ENCODE assay signal across 14 mouse cellular contexts in the genomic region with DNA sequence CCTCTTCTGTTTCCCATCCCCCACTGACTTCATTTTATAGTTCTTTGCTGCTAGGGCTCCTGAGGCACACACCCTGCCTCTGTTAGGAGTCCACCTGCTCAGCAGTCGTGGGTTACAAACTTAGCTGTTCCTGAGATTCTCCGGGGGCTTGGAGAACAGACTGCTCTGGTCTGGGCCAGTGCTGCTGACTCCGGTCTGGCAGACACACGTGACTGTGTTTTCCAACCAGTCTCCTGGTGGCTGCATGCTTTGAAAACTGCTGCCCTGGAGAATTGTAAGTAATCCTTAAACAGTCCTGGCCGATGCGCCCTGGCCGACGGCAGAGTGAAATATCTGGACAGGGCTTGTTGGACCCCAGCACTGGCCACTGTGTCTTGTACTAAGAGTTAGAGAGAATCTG. TPM values are rescaled to one million over a fixed set of nuclear protein-coding genes. Genes with fewer than 3 reads are reported as not detected.
DNase-seq lines count a peak whose midpoint lies in the region; ATAC-seq and TF ChIP-seq lines count a peak whose summit lies in the region.
"Had no signal": no experiment of that assay in that cellular context is flagged by ENCODE, and none has a peak within 500 bp of the region (broad histone marks: within the 10 kb centered on the region; RNA-seq: fewer than 3 reads in every experiment).

No protein-coding gene starts in this region.

- H3K4me3 ChIP-seq in heart, embryonic 15.5 days, result no peak overlapping the region
- H3K4me3 ChIP-seq in heart, adult 2 months, result no peak overlapping the region

- H3K9ac ChIP-seq in heart, embryonic 15.5 days, result no peak overlapping the region
- no peak overlapping the region for H3K9ac ChIP-seq in heart, adult 2 months (ENCODE audit: low read depth, low read length)
- H3K9ac ChIP-seq: liver, postnatal 0 days had no signal

- no peak for TF ChIP-seq EP300 in heart, adult 2 months (IDR thresholded peaks at IDR 0.05; ENCODE audit: insufficient read depth, low read depth, low read length)

- WGBS in heart, embryonic 15.5 days, result 37% methylated on average over 8 of the region's 8 CpGs
- WGBS in heart, adult 2 months, result 36% methylated on average over 8 of the region's 8 CpGs

- peaks cover 16% of the 10 kb centered on the region for H3K4me1 ChIP-seq in heart, embryonic 15.5 days (replicated peaks)
- H3K4me1 ChIP-seq in heart, adult 2 months (ENCODE audit: control insufficient read depth, insufficient read depth, low read length), result no peaks in the 10 kb centered on the region; the same call in 1 of the 2 replicates

- TF ChIP-seq CTCF in heart, adult 2 months (IDR thresholded peaks at IDR 0.05), result no peak
- TF ChIP-seq CTCF in brain, embryonic 14.5 days (IDR thresholded peaks at IDR 0.05; ENCODE audit: borderline replicate concordance, extremely low read depth, insufficient read depth, insufficient read length), result no peak

- H3K9me3 ChIP-seq in heart, embryonic 15.5 days (replicated peaks), result no peaks in the 10 kb centered on the region

- no peaks in the 10 kb centered on the region for H3K36me3 ChIP-seq in heart, embryonic 15.5 days
- H3K36me3 ChIP-seq in heart, adult 2 months (ENCODE audit: control insufficient read depth, insufficient read depth, low read length), result no peaks in the 10 kb centered on the region

- intact Hi-C loops in heart, adult 2 months (cut with DNase I), result no loop called here

- H3K27ac ChIP-seq in heart, embryonic 15.5 days, result no peak overlapping the region
- no peak overlapping the region for H3K27ac ChIP-seq in heart, adult 2 months

- no peak for TF ChIP-seq POLR2A in heart, adult 2 months (IDR thresholded peaks at IDR 0.05; ENCODE audit: insufficient read depth, low read depth, low read length)
- TF ChIP-seq POLR2A in brain, embryonic 14.5 days (IDR thresholded peaks at IDR 0.05; ENCODE audit: borderline replicate concordance, extremely low read depth, insufficient read depth, insufficient read length, poor library complexity, severe bottlenecking), result no peak

- H3K4me2 ChIP-seq in heart, embryonic 15.5 days, result peak overlapping the region; percentile 40

- no peaks in the 10 kb centered on the region for H3K79me2 ChIP-seq in heart, adult 2 months (replicated peaks; ENCODE audit: control insufficient read depth, insufficient read depth, low read length)

- DNase-seq in heart, adult 2 months, result no peak
- peak; percentile 18 for DNase-seq in brain, embryonic 14.5 days (ENCODE audit: low read depth)
- peak; percentile 37 for DNase-seq in kidney, adult 11 months
- DNase-seq in kidney, postnatal 4 days, result peak; percentile 16 to 40
- DNase-seq in cerebellum, postnatal 4 days (ENCODE audit: low spot score in 2 of 2), result no peak
- DNase-seq in layer of hippocampus, adult 18-20 months (ENCODE audit: low spot score in 2 of 2), result no peak
- DNase-seq: adrenal gland, postnatal 14 days; liver, postnatal 0 days; thymus, postnatal 25 days had no signal

- H3K27me3 ChIP-seq in heart, embryonic 15.5 days, result no peaks in the 10 kb centered on the region
- no peaks in the 10 kb centered on the region; the same call in 1 of the 2 replicates for H3K27me3 ChIP-seq in heart, adult 2 months (ENCODE audit: control insufficient read depth, insufficient read depth, low read length)
- H3K27me3 ChIP-seq: CH12.LX had no signal

- ATAC-seq in heart, embryonic 15.5 days (replicated peaks; ENCODE audit: insufficient number of reproducible peaks, insufficient read depth, low FRiP score, low read depth), result 0 out of 2 replicates have a peak, but pooled peaks have one; percentile 22
- ATAC-seq: liver, postnatal 0 days; Patski had no signal

RNA-seq across cellular contexts. Expression of gene Slc15a1, which starts 12.7 kb away (rescaled TPM):
- polyA plus RNA-seq in heart, embryonic 15.5 days (2015; fragmentation: Nextera tagmentation; extraction: Ambion mirVana), result 0.18 and 0.29 TPM in 2 replicates
- not detected for total RNA-seq in heart, adult 2 months (2021)
- not detected in 2 replicates for polyA plus RNA-seq in heart, adult 2 months (2012; rRNA removed)
- polyA plus RNA-seq in brain, embryonic 14.5 days (2012; rRNA removed), result 0.03 and 0.07 TPM in 2 replicates
- not detected for total RNA-seq in layer of hippocampus, adult 18-20 months (2021)
- total RNA-seq: gastrocnemius, adult 18-20 months; left cerebral cortex, postnatal 25 days had no signal
- polyA plus RNA-seq: liver, postnatal 0 days had no signal

Comparison
In these comparisons a context has a peak if more than half of its experiments do, and no peak if none do; other contexts are left out.
1. DNase-seq: peak in brain, embryonic 14.5 days (single experiment), kidney, adult 11 months (single experiment) and kidney, postnatal 4 days (2 of 2); none in heart, adult 2 months (0 of 2), cerebellum, postnatal 4 days (0 of 2) and layer of hippocampus, adult 18-20 months (0 of 2).